Mouse (Mus musculus) embryonic stem cell, embryonic (primary cell): ENCODE data around the gene Atraid.

Experiments
- CTCF ChIA-PET, 4 experiments: fragments of 300-600 bp in 2 of 4; fragments of 350-600 bp in 2 of 4; sonication (Branson Sonifier 250); formaldehyde crosslinking; loops; one replicate each; lab custom pipeline; 2022; ENCODE audit warnings: inconsistent platforms in 2 of 4; lab: Charles Lee
- POLR2A ChIA-PET, 4 experiments: fragments of 300-600 bp in 2 of 4; fragments of 350-600 bp in 2 of 4; sonication (Branson Sonifier 250); formaldehyde crosslinking; loops; one replicate each; lab custom pipeline; 2022; ENCODE audit warnings: antibody characterized with exemption in 4 of 4, inconsistent platforms in 1 of 4; lab: Charles Lee

The Atraid gene

DNA sequence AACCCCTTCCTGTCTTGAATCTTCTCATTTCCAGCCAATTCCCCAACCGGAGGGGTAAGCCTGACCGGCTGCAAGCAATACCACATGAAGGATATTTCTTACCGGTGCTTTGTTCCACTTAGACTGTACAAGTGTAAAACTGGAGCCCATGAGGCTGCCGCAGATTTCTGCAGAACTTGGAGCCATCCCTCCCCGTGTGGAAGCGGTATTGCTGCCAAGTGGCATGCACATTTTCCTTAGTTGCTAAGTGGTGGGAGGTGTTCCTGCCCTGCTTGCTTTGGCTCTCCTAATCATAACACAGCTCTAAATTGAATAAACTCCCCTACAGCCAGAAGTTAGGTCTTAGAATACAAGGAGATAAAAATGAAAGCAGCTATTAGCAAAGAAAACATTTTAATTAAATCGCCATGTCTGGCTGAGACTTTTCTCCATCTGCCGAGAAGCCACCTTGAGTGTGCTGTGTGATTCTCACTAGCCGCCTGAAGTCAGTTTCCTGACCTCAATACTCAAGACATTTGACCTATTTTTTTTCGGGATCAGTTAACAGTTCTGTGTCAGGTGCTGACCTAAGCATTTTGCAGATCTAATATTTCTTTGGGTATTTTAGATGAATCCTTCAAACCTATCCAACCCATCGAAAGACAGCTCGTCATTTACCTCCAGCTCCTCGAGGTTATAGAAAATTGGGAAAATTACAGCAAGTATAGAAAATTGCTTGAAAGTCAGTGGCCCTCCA, 32.1 kb downstream of the Atraid start:
- ChIA-PET POLR2A (interaction anchor here in 3 of 4 experiments (0.6 to 5.4 kb wide), 17 partner anchors 10 to 72 kb away, joined by 3 to 40 read pairs (median 5); partner anchors contain the start of genes Atraid (in 2 of the 3), Trim54 (in 2 of the 3), Cad (in 1 of the 3) and Slc5a6 (in 1 of the 3)), CTCF (interaction anchor here in 3 of 4 experiments (0.8 to 3.8 kb wide), 6 partner anchors 8 to 110 kb away, joined by 3 to 20 read pairs (median 8); partner anchors contain the start of gene Cad (in 2 of the 3))

DNA sequence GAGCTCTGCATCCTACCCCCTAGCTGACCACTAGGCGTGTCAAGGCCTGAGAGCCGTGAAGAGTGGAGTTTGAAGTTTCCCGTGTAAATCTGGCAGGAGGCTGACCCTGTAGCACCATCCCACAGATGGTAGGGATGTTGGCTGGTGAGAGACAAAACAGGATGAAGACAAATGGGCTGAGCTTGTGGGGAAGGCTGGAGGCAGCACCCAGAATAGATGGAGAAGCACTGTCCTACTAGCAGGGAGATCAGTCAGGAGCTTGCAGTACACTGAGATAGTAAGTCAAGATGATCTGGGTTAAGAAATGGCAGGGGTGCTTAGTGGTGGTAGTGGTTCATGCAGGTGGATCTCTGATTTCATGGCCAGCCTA, 32.7 kb downstream of the Atraid start:
- POLR2A ChIA-PET, result interaction anchor here in 3 of 4 experiments (0.7 to 5.4 kb wide), 16 partner anchors 9 to 159 kb away, joined by 3 to 40 read pairs (median 5); partner anchors contain the start of genes Trim54 (in 2 of the 3), Atraid (in 1 of the 3), Cad (in 1 of the 3) and Slc5a6 (in 1 of the 3)
- CTCF ChIA-PET, result interaction anchor here in 3 of 4 experiments (0.8 to 3.8 kb wide), 7 partner anchors 9 to 110 kb away, joined by 3 to 20 read pairs (median 6); partner anchors contain the start of genes Cad (in 2 of the 3), Atraid (in 1 of the 3) and Slc5a6 (in 1 of the 3)

DNA sequence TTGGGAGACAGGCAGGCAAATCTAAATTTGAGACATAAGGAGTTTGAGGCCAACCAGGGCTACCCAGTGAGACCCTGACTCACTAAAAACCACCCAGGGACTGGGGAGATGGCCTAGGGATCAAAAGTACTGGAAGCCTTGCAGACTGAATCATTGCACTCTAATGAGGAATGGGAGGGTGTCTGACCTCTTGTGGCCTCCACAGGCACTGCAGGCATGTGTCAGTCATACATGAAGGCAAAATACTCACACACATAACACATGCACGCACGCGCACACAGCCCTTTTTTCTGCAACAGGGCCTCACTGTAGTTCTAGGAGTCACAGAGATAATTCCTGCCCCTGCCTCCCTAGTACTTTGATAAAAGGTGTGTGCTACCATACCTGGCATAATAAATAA, 33.3 kb downstream of the Atraid start:
- POLR2A ChIA-PET, result interaction anchor here (0.5 to 5.4 kb wide), 20 partner anchors 8 to 804 kb away, joined by 3 to 40 read pairs (median 5); partner anchors contain the start of genes Atraid (in 1 of the 4), Cad (in 1 of the 4), Mpv17 (in 1 of the 4) and Slc5a6 (in 1 of the 4)
- CTCF ChIA-PET, result interaction anchor here (0.6 to 6.1 kb wide), 18 partner anchors 9 to 152 kb away, joined by 3 to 22 read pairs (median 6); partner anchors contain the start of genes Cad (in 2 of the 4), Atraid (in 1 of the 4), Gm29609 (in 1 of the 4) and Gtf3c2 (in 1 of the 4)

DNA sequence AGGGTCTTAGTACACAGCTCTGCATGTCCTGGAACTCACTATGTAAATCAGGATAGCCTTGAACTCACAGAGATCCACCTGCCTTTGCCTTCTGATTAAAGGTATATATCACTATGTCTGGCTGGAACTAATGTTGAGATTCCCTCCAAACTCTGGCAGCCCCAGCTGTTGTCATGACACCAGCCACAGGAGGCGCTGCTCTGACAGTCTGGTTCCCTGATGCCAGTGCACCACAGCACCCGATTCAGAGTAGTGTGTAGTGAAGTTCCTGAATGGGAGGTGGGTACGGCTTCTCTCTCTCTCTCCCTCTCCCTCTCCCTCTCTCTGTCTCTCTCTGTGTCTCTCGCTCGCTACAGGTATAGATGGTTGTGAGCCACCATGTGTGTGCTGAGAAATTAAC, 34.2 kb downstream of the Atraid start:
- ChIA-PET CTCF (interaction anchor here in 3 of 4 experiments (0.6 to 6.1 kb wide), 39 partner anchors 8 to 481 kb away, joined by 3 to 22 read pairs (median 4); partner anchors contain the start of genes Atraid (in 2 of the 3), Slc5a6 (in 2 of the 3), Cad (in 1 of the 3) and Gm29609 (in 1 of the 3)), POLR2A (interaction anchor here in 3 of 4 experiments (0.6 to 5.4 kb wide), 32 partner anchors 9 to 174 kb away, joined by 3 to 40 read pairs (median 6); partner anchors contain the start of genes Trim54 (in 2 of the 3), Zfp513 (in 2 of the 3), Atraid (in 1 of the 3) and Cad (in 1 of the 3))

DNA sequence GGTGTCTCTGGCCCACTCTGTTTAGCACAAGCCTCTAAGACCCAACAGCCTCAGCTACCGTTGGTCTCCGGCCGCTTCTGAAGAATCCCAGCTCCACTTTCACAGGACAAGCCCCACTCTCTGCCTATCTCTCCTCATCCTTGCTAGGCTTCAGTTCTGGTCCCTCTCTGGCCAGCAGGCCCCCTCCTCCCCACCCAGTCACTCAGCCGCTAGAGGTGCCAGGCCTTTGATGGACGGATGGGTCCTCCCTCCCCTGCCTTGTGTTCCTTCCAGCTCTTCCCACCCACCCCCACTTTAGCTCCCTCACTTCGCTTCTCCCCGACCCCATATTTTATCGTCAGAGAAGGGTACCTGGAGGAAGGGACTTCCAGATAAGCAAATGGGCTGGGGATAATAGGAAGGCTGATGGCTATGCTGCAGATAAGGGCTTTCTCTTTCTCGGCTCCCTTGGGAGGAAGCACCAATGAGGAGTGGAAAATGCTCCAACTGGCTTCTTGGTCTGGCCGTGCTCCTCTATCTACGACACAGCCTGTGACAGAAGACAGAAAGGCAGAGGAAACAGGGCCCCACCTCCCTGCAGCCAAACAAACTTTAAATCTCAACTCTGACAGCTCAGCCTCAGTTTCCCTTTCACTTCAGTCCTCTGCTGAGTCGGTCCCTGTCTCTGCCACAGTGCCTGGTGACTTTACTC, 35.0 kb downstream of the Atraid start:
- CTCF ChIA-PET, result interaction anchor here in 3 of 4 experiments (0.5 to 6.1 kb wide), 34 partner anchors 8 to 480 kb away, joined by 3 to 22 read pairs (median 5); partner anchors contain the start of genes Atraid (in 1 of the 3), Cad (in 1 of the 3) and Ucn (in 1 of the 3)
- POLR2A ChIA-PET, result interaction anchor here in 3 of 4 experiments (0.5 to 5.4 kb wide), 36 partner anchors 9 to 379 kb away, joined by 3 to 40 read pairs (median 5); partner anchors contain the start of genes Slc5a6 (in 2 of the 3), Trim54 (in 2 of the 3), Zfp513 (in 2 of the 3) and Atraid (in 1 of the 3)

DNA sequence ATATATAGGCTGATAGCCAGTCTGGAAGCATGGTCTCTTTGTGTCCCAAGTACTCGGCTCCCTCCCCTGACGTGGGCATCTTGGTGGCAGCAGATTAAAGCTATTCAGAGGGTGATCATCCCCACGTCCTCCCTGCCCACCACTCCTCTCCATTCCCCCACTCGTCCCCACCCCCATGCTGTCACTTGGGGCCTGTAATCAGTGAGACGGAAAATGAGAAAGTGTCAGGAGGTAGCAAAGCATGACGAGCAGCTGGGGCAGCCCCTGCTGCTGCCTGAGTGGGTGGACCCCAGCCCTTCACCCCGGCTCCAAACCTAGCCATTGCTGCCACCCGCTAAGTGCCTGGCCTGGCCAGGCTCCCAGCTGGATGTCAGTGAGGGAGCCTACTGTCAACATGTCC, 35.8 kb downstream of the Atraid start:
- POLR2A ChIA-PET, result interaction anchor here in 3 of 4 experiments (0.6 to 5.4 kb wide), 25 partner anchors 8 to 203 kb away, joined by 3 to 40 read pairs (median 4); partner anchors contain the start of genes Slc5a6 (in 2 of the 3), Trim54 (in 2 of the 3), Atraid (in 1 of the 3) and Cad (in 1 of the 3)
- CTCF ChIA-PET, result interaction anchor here in 3 of 4 experiments (0.6 to 6.1 kb wide), 6 partner anchors 12 to 55 kb away, joined by 3 to 22 read pairs (median 4); partner anchors contain the start of genes Atraid (in 1 of the 3) and Ucn (in 1 of the 3)

DNA sequence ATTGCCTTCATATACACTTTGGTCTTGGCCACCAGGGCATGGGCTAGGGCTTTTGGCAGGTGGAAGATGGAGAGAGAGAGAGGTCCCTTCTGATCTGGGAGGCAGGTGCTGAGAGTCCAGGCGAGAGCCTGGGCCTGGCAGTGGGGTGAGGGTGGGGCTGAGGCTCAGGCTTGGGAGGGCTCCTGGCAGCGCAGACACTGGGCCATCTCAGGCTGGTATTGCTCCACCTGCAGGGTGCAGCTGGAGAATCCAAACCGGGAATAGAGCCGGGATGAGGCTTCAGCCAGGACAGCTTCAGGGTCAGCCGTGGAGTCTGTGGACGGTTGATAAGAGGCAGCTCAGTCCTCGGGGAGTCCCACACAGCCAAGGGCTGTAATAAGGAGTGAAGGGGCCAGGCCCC, 38.5 kb downstream of the Atraid start:
- ChIA-PET POLR2A (interaction anchor here in 3 of 4 experiments (0.5 to 2.4 kb wide), 7 partner anchors 9 to 40 kb away, joined by 3 to 8 read pairs (median 4); partner anchors contain the start of genes Atraid (in 1 of the 3) and Trim54 (in 1 of the 3)), CTCF (interaction anchor here in 3 of 4 experiments (0.5 to 6.1 kb wide), 4 partner anchors 10 to 171 kb away, joined by 3 to 22 read pairs (median 4); no protein-coding TSS in a partner anchor)

DNA sequence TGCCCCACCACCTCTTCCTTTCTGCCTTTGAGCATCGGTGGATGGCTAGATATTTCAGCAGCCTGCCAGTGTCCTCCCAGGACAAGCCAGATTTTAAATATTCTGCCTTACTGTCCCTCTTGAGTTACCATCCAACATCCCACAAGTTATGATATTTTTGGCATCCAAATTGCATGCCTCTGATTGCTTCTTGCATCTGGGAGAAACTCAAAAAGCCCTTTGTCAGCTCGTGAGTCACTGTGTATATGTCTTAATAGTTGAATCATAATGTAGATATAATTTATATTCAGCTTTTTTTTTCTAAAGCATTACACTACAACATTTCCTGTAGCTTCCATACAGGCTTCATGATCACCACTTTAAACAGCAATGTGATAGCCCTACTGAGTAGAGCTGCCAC, 39.0 kb downstream of the Atraid start:
- POLR2A ChIA-PET, result interaction anchor here in 3 of 4 experiments (0.5 to 1.5 kb wide), 5 partner anchors 8 to 578 kb away, joined by 3 to 4 read pairs (median 4); no protein-coding TSS in a partner anchor
- CTCF ChIA-PET, result interaction anchor here in 2 of 4 experiments (1.5 to 6.1 kb wide), 3 partner anchors 11 to 39 kb away, joined by 4 to 22 read pairs (median 4); no protein-coding TSS in a partner anchor

DNA sequence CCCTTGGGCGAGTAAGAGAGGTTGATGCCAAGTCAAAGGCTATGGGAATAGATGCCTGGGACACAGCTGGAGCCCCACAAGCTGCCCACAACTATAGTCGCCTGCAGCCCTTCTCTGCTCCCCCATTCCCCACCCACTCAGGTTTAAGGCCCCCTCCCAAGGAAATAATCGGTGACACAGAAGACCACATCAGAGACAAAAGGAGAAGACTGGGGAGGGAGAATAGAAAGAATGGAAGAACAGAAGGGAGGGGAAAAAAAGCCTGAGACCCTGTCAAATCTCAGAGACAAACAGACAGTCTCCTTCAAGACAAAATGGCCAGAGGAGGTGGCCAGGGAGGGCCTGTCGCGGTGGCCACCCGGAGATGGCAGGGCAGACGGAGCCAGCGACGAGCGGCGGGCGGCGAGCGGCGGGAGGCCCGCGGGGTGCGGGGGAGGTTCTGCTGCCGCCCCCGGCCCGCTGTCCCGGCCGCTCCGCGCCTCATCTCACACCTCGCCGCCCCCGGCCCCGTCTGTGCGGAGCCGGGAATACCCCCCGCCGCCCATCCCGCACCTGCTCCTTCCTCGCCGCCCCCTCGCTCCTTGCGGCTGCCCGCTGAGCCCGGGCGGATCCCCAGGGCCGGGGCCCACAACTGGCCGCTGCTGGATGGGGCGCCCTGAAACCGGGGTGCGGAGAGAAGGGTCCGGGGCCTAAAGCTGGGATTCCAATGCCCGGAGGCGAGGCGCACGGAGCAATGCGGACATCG, 44.3 kb downstream of the Atraid start:
- CTCF ChIA-PET, result no interaction called here
- POLR2A ChIA-PET, result interaction anchor here in 2 of 4 experiments (0.6 to 7.6 kb wide), 10 partner anchors 9 to 137 kb away, joined by 3 to 63 read pairs (median 12); partner anchors contain the start of genes Trim54 (in 2 of the 2), Atraid (in 1 of the 2), Gm29609 (in 1 of the 2) and Gtf3c2 (in 1 of the 2)

DNA sequence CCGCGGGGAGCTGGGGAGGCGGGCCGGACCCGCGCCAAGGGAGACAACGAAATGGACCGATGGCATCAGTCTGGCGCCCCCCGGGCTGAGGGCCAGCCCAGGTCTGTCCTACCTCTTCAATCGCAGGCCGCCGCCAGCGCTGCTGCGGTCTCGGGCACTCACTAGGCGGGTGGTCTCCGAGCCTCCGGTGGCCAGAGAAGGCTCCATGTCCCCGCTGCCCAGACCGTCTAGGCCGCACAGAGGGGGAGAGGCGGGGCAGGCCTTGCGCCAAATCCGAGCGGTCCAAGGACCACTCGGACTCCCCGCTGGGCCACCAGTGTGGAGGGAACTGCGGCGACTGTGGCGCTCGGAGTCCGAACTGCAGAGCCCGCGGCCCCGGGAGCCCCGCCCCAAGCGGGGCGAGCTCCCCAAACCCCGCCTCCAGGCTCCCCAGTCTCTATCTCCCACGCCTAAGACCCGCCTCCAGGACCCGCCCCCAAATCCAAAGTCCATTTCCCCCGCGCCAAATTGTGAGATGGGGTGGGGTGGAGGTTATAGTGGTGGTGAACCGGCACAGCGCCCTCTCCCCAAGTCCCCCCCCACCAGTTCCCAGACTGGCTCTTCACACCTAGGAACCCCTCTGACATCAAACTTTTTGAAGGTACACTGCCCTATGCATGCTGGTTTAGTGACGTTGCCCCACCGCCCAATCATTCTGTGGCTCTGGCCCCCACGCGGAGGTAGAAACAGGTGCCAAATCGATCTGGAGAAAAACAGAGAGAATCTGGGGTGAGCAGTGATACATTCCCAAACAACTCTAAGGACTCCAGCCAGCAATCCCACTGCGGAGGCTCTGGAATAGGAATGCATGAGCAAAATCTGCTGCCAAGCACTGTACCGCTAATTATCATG, 45.3 kb downstream of the Atraid start:
- CTCF ChIA-PET, result interaction anchor here in 3 of 4 experiments (0.6 to 1.0 kb wide), 9 partner anchors 9 to 1058 kb away, joined by 3 to 6 read pairs (median 3); partner anchors contain the start of genes Dnajc5g (in 1 of the 3) and Slc30a3 (in 1 of the 3)
- POLR2A ChIA-PET, result interaction anchor here in 3 of 4 experiments (0.6 to 7.6 kb wide), 27 partner anchors 9 to 204 kb away, joined by 3 to 63 read pairs (median 4); partner anchors contain the start of genes Atraid (in 2 of the 3), Slc5a6 (in 2 of the 3), Trim54 (in 2 of the 3) and Dnajc5g (in 1 of the 3)

DNA sequence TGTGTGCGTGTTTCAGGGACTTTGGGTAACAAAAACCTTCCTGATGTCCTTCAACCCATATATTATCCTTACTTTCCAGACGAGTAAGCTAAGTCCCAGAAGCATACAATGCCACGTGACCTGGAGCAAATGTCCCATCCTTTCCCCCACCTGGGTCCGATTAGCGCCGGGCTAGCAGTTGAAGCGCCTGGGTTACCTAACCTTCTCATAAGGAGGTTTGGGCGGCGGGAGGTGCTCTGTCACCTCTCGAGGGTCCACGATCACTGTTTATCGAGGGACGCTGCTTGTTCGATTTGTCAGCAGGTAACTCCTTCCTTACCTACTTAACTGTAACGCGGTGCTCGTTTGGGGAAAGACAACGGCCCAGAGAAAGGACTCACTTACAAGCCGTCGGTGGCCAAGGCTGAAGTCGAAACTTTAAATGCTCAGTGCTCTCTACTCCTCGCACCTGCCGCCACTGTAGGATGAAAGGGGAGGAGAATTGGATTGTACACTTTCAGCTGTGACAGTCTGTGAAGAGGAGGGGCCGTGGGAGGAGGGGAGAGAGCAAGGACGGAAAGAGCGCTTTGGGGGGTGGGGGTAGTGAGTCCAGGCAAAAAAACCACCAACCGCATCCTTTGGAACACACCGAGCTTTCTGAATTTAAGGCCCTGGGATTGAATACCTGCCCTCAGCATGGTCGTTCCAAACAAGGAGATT, 46.1 kb downstream of the Atraid start:
- ChIA-PET POLR2A (interaction anchor here in 3 of 4 experiments (0.6 to 7.6 kb wide), 29 partner anchors 10 to 139 kb away, joined by 3 to 63 read pairs (median 7); partner anchors contain the start of genes Trim54 (in 3 of the 3), Atraid (in 2 of the 3), Dnajc5g (in 2 of the 3) and Slc30a3 (in 2 of the 3)), CTCF (interaction anchor here (0.5 to 2.6 kb wide), 10 partner anchors 13 to 494 kb away, joined by 3 to 20 read pairs (median 4); partner anchors contain the start of gene Trim54 (in 2 of the 4))

DNA sequence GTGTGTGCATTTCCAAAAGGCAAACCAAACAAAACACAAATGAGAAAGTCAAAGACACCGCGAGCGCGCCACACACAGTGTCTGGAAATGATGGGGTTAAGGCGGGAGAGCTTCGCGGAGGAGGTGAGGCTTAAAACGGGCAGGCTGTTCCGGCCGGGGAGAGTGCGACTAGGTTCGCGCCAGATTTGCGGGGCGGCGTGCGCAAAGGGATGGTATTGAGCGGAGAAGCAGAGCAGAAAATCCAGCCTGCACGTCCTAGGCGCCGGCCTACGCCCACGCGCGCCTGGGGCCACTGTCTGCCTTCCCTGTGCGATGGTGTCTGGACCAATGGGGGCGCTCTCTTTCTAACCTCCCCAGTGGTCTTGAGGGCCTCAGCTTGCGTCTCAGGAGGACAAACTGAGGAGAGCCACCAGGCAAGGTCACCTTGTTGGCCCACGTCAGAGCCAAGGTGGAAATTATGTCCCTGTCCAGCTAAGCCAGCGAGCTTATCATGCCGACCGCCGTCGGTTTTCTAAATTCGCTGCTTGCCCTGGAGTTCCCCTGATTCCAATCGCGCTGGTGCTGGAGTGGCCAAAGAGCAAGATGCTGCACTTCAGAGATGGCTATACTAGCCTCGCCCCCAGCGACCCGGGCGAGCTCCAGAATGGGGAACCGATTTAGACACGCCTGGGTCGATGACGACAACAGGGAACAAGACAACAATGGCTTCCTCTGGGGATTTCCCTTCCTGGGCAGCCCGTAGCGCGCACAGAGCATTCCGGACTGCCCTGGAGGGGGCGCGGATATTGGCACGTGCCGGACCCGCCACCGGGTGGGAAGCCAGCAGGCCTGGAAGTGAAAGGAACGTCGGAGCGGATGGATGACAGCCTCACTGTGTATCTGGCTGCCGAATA, 46.9 kb downstream of the Atraid start:
- ChIA-PET POLR2A (interaction anchor here in 3 of 4 experiments (0.7 to 7.6 kb wide), 39 partner anchors 8 to 384 kb away, joined by 3 to 63 read pairs (median 4); partner anchors contain the start of genes Atraid (in 3 of the 3), Slc5a6 (in 3 of the 3), Trim54 (in 3 of the 3) and Cad (in 2 of the 3)), CTCF (interaction anchor here (0.5 to 2.6 kb wide), 15 partner anchors 13 to 493 kb away, joined by 3 to 20 read pairs (median 4); partner anchors contain the start of genes Atraid (in 2 of the 4), Slc5a6 (in 2 of the 4), Trim54 (in 2 of the 4) and Slc30a3 (in 1 of the 4))
